Mouse (Mus musculus) heart, adult 18-20 months (tissue): ENCODE data around the gene Gzma. TPM values are rescaled to one million over a fixed set of nuclear protein-coding genes. Genes with fewer than 3 reads are reported as not detected.

Source experiments
- DNase-seq, 2 experiments: peaks; one replicate each; pipeline ENCODE4 v3.0.0; 2021 to 2022; ENCODE audit warnings: mixed read lengths in 1 of 2
- total RNA-seq, 2 experiments: library from RNA; stranded (reverse); gene quantifications; 2 replicates each; pipeline ENCODE4 v1.2.3; 2021

Gzma gene
- total RNA-seq, 2 experiments from 2014 or later = 0.62 to 1.2 TPM

- DNase-seq = peak; percentile 63 to 75
Observed at GRCm38 (mm10) chr13:113046211-113046883, 54.4 kb downstream of the Gzma start, which contains the start of gene Gpx8. Gpx8 (minus strand) TSS chr13:113046410.

- peak in 1 of 2 experiments; percentile 19 for DNase-seq
Observed at GRCm38 (mm10) chr13:113045458-113046110, 55.2 kb downstream of the Gzma start.

GRCm38 (mm10) chr13:113044876-113045275, 55.9 kb downstream of the Gzma start:
- DNase-seq = peak in 1 of 2 experiments; percentile 12

Other genes with a start within 250 kb of the Gzma start
- gene Mtrex, start 173.6 kb downstream of the Gzma start, total RNA-seq = 10 to 100 TPM; 26.0 to 26.9 TPM
- gene Dhx29, start 173.5 kb downstream of the Gzma start, total RNA-seq = 10 to 100 TPM; 15.0 to 15.6 TPM
- gene Ccno, start 113.2 kb downstream of the Gzma start, total RNA-seq = under 1 TPM in 1 of 2 experiments, not detected in 1; 0.21 TPM
- not detected for gene Mcidas, start 107.1 kb downstream of the Gzma start, total RNA-seq
- not detected for gene Cdc20b, start 65.9 kb downstream of the Gzma start, total RNA-seq
- gene Gpx8, start 54.6 kb downstream of the Gzma start, total RNA-seq = 10 to 100 TPM; 31.2 to 42.3 TPM
- under 1 TPM; 0.44 to 0.57 TPM for gene Esm1, start 108.7 kb upstream of the Gzma start, total RNA-seq
- gene Gzmk, start 124.9 kb upstream of the Gzma start, total RNA-seq = not detected
- 1 to 10 TPM; 3.1 to 3.2 TPM for gene BC067074, start 192.2 kb upstream of the Gzma start, total RNA-seq